Mouse (Mus musculus): ENCODE measurements at regions not wholly inside any gene's neighbourhood (a gene's known extent, or its start where the extent isn't known, plus 50 kb on each side); places are given as distances from the start of the nearest gene placed in this dataset.

GRCm38 (mm10) chr1:90668787-90669186, 66.0 kb downstream of the Cops8 start:
- DNase-seq: no peak

- DNase-seq: no peak
Measured at GRCm38 (mm10) chr1:90669237-90669636, 66.5 kb downstream of the Cops8 start.

- peak; percentile 62 to 77 for DNase-seq
Measured at GRCm38 (mm10) chr1:90670346-90670745, 67.6 kb downstream of the Cops8 start.

- DNase-seq: no peak
Measured at GRCm38 (mm10) chr1:90673751-90674150, 71.0 kb downstream of the Cops8 start.

- peak; percentile 62 to 70 for DNase-seq
Measured at GRCm38 (mm10) chr1:90676192-90677006, 73.6 kb downstream of the Cops8 start.

GRCm38 (mm10) chr1:90677188-90677587, 74.4 kb downstream of the Cops8 start:
- no peak for DNase-seq

GRCm38 (mm10) chr1:90677651-90678201, 74.9 kb downstream of the Cops8 start:
- no peak for DNase-seq

- no peak for DNase-seq
Measured at GRCm38 (mm10) chr1:90678416-90678815, 75.6 kb downstream of the Cops8 start.

- peak; percentile 62 to 64 for DNase-seq
Measured at GRCm38 (mm10) chr1:90688086-90688485, 85.3 kb downstream of the Cops8 start.

- peak; percentile 62 to 72 for DNase-seq
Measured at GRCm38 (mm10) chr1:90690591-90691116, 87.9 kb downstream of the Cops8 start.

GRCm38 (mm10) chr1:90691157-90691594, 88.4 kb downstream of the Cops8 start:
- DNase-seq: peak; percentile 49 to 59

GRCm38 (mm10) chr1:90692851-90693250, 90.1 kb downstream of the Cops8 start:
- no peak for DNase-seq

- no peak for DNase-seq
Measured at GRCm38 (mm10) chr1:90694761-90695160, 92.0 kb downstream of the Cops8 start.

GRCm38 (mm10) chr1:90695166-90695749, 92.5 kb downstream of the Cops8 start:
- no peak for DNase-seq

- DNase-seq: peak in 1 of 2 experiments; percentile 22
Measured at GRCm38 (mm10) chr1:90696000-90696399, 93.2 kb downstream of the Cops8 start.

- peak in 1 of 2 experiments; percentile 24 for DNase-seq
Measured at GRCm38 (mm10) chr1:90697056-90697596, 94.3 kb downstream of the Cops8 start.

- no peak for DNase-seq
Measured at GRCm38 (mm10) chr1:90698618-90699017, 95.8 kb downstream of the Cops8 start.

GRCm38 (mm10) chr1:90701756-90702155, 99.0 kb downstream of the Cops8 start:
- DNase-seq: no peak

- no peak for DNase-seq
Measured at GRCm38 (mm10) chr1:90706391-90706790, 103.6 kb downstream of the Cops8 start.

GRCm38 (mm10) chr1:90709761-90710160, 107.0 kb downstream of the Cops8 start:
- DNase-seq: peak in 1 of 2 experiments; percentile 19

- DNase-seq: no peak
Measured at GRCm38 (mm10) chr1:90710566-90710965, 107.8 kb downstream of the Cops8 start.

- no peak for DNase-seq
Measured at GRCm38 (mm10) chr1:90711103-90711502, 108.3 kb downstream of the Cops8 start.

All from cerebellum, postnatal 14 days (tissue).